Mouse (Mus musculus) Patski (cell line): ENCODE measurements around the gene Ccdc62. TPM values are rescaled to one million over a fixed set of nuclear protein-coding genes. Genes with fewer than 3 reads are reported as not detected.

Source experiments
- ATAC-seq: fragments of 100-300 bp; one replicate; pipeline ENCODE4 v1.8.0; 2021
- CTCF ChIA-PET: fragments of 350-600 bp; sonication (Branson Sonifier 250); formaldehyde crosslinking; loops from one replicate; lab custom pipeline; 2022; ENCODE audit warnings: inconsistent platforms; lab: Charles Lee
- POLR2A ChIA-PET: fragments of 350-600 bp; sonication (Branson Sonifier 250); formaldehyde crosslinking; loops from one replicate; lab custom pipeline; 2022; ENCODE audit warnings: antibody characterized with exemption, inconsistent platforms; lab: Charles Lee
- DNase-seq: peaks from one replicate; pipeline ENCODE4 v3.0.0-alpha.2; 2011; ENCODE audit warnings: low read depth, low spot score
- H3K27me3 ChIP-seq: fragments of 371-371 bp; one replicate; pipeline ENCODE4 v1.5.1; 2021
- CTCF ChIP-seq: fragments of 100-300 bp; IDR thresholded peaks from one replicate; pipeline ENCODE4 v1.5.1; 2021
- in situ Hi-C: fragments of 300-500 bp; cut with MboI; formaldehyde crosslinking; loops from 3 replicates; pipeline ENCODE4 v1.11.1; 2018; ENCODE audit warnings: low pct_unique_long_range_greater_than_20kb, mixed read lengths
- polyA plus RNA-seq: library from polyadenylated mRNA; unstranded; gene quantifications from one replicate; pipeline ENCODE4 v1.2.3, GENCODE M21; 2021

The Ccdc62 gene
- polyA plus RNA-seq, 1 experiment from 2014 or later, result 6.7 TPM

GRCm38 (mm10) chr5:124014791-124015251 is 84.3 kb downstream of the Ccdc62 start:
- CTCF ChIA-PET, result interaction anchor here (1.7 to 2.3 kb wide), 2 partner anchors 8 to 11 kb away, joined by 7 to 9 read pairs; no protein-coding TSS in a partner anchor
- no peak for TF ChIP-seq CTCF
- POLR2A ChIA-PET, result interaction anchor here (0.9 kb wide), 1 partner anchor 17 kb away, joined by 3 read pairs; no protein-coding TSS in a partner anchor
- no peaks in the 10 kb centered on the region for H3K27me3 ChIP-seq
- in situ Hi-C loops, result no loop called here
- DNase-seq, result no peak
- no peak for ATAC-seq

GRCm38 (mm10) chr5:124015727-124016126 is 85.2 kb downstream of the Ccdc62 start:
- no peak for TF ChIP-seq CTCF
- ChIA-PET POLR2A (interaction anchor here (2.2 kb wide), 1 partner anchor 12 kb away, joined by 10 read pairs; no protein-coding TSS in a partner anchor), CTCF (interaction anchor here (1.7 to 2.3 kb wide), 2 partner anchors 9 to 10 kb away, joined by 7 to 9 read pairs; no protein-coding TSS in a partner anchor)
- H3K27me3 ChIP-seq, result no peaks in the 10 kb centered on the region
- in situ Hi-C loops, result no loop called here
- no peak for ATAC-seq
- DNase-seq, result no peak

GRCm38 (mm10) chr5:124016291-124016821 is 85.9 kb downstream of the Ccdc62 start:
- no peak for TF ChIP-seq CTCF
- H3K27me3 ChIP-seq, result no peaks in the 10 kb centered on the region
- POLR2A ChIA-PET, result interaction anchor here (0.5 to 2.2 kb wide), 4 partner anchors 9 to 431 kb away, joined by 3 to 10 read pairs (median 4); partner anchors contain the start of gene Vps37b
- CTCF ChIA-PET, result interaction anchor here (0.8 to 2.3 kb wide), 4 partner anchors 9 to 16 kb away, joined by 5 to 9 read pairs (median 6); no protein-coding TSS in a partner anchor
- no peak for DNase-seq
- in situ Hi-C loops, result no loop called here
- no peak for ATAC-seq

- in situ Hi-C loops, result no loop called here
- CTCF ChIA-PET, result interaction anchor here (1.0 to 2.2 kb wide), 3 partner anchors 11 to 55 kb away, joined by 3 to 5 read pairs (median 3); no protein-coding TSS in a partner anchor
Observed at GRCm38 (mm10) chr5:124017941-124018340, 87.5 kb downstream of the Ccdc62 start.

GRCm38 (mm10) chr5:124018651-124019050 is 88.2 kb downstream of the Ccdc62 start:
- ATAC-seq (no peak), DNase-seq (no peak)
- no peak for TF ChIP-seq CTCF
- H3K27me3 ChIP-seq, result no peaks in the 10 kb centered on the region
- in situ Hi-C loops, result no loop called here
- POLR2A ChIA-PET, result interaction anchor here (1.0 kb wide), 1 partner anchor 11 kb away, joined by 3 read pairs; no protein-coding TSS in a partner anchor
- CTCF ChIA-PET, result interaction anchor here (0.8 to 2.2 kb wide), 4 partner anchors 11 to 66 kb away, joined by 3 to 5 read pairs (median 3); no protein-coding TSS in a partner anchor

More at GRCm38 (mm10) chr5:124017941-124018340, 87.5 kb downstream of the Ccdc62 start:
- POLR2A ChIA-PET, result interaction anchor here (1.0 kb wide), 1 partner anchor 11 kb away, joined by 3 read pairs; no protein-coding TSS in a partner anchor
- DNase-seq (no peak), ATAC-seq (no peak)
- H3K27me3 ChIP-seq, result no peaks in the 10 kb centered on the region
- no peak for TF ChIP-seq CTCF

Other genes starting within 250 kb of the Ccdc62 start
- 51.3 TPM for gene Clip1, start 246.1 kb upstream of the Ccdc62 start, polyA plus RNA-seq
- 75.4 TPM for gene Zcchc8, start 209.6 kb upstream of the Ccdc62 start, polyA plus RNA-seq
- gene Rsrc2, start 181.3 kb upstream of the Ccdc62 start, polyA plus RNA-seq, result 138 TPM
- 25.5 TPM for gene Kntc1, start 181.0 kb upstream of the Ccdc62 start, polyA plus RNA-seq
- gene Hcar2, start 65.2 kb upstream of the Ccdc62 start, polyA plus RNA-seq, result not detected
- gene Hcar1, start 50.7 kb upstream of the Ccdc62 start, polyA plus RNA-seq, result not detected
- gene Denr, start 23.5 kb upstream of the Ccdc62 start, polyA plus RNA-seq, result 117 TPM
- gene Gm43518, start 3.3 kb upstream of the Ccdc62 start, polyA plus RNA-seq, result 0.68 TPM
- gene Hip1r, start 42.9 kb downstream of the Ccdc62 start, polyA plus RNA-seq, result 62.0 TPM
- gene Vps37b, start 101.6 kb downstream of the Ccdc62 start, polyA plus RNA-seq, result 25.5 TPM
- gene Abcb9, start 165.1 kb downstream of the Ccdc62 start, polyA plus RNA-seq, result 5.3 TPM
- gene Ogfod2, start 181.6 kb downstream of the Ccdc62 start, polyA plus RNA-seq, result 45.4 TPM
- gene Arl6ip4, start 185.4 kb downstream of the Ccdc62 start, polyA plus RNA-seq, result 89.3 TPM